Mouse (Mus musculus) G1E (cell line): ENCODE data around the gene Dnase1l2. TPM values are rescaled to one million over a fixed set of nuclear protein-coding genes. Genes with fewer than 3 reads are reported as not detected.

ENCODE experiments used
- ATAC-seq: 2 replicates; pipeline ENCODE4 v1.8.0; 2016; ENCODE audit warnings: mild to moderate bottlenecking; ENCODE audit not compliant: insufficient number of reproducible peaks, poor library complexity, low FRiP score, severe bottlenecking; ENCODE audit errors: extremely low read depth
- DNase-seq: peaks from one replicate; pipeline ENCODE4 v3.0.0; 2012; ENCODE audit warnings: low spot score
- H3K27me3 ChIP-seq: 2 replicates; pipeline ENCODE4 v1.6.1; 2012; ENCODE audit warnings: mild to moderate bottlenecking, low read length, inconsistent platforms; ENCODE audit not compliant: insufficient read depth
- H3K36me3 ChIP-seq: replicated peaks from 2 replicates; pipeline ENCODE3; 2012; ENCODE audit warnings: mild to moderate bottlenecking, inconsistent platforms
- H3K4me1 ChIP-seq: 2 replicates; pipeline ENCODE4 v1.6.1; 2012; ENCODE audit warnings: low read depth, low read length, inconsistent platforms, mixed read lengths; ENCODE audit not compliant: insufficient read depth
- H3K4me3 ChIP-seq: 2 replicates; pipeline ENCODE4 v1.5.1; 2012; ENCODE audit warnings: low read depth, mild to moderate bottlenecking, inconsistent platforms, low read length, moderate library complexity, mixed read lengths
- H3K9me3 ChIP-seq: replicated peaks from 2 replicates; pipeline ENCODE4 v1.6.1; 2012; ENCODE audit warnings: inconsistent platforms
- CTCF ChIP-seq: IDR thresholded peaks from 2 replicates; pipeline ENCODE4 v1.5.1; 2012; ENCODE audit warnings: low read depth, low read length, inconsistent platforms, mixed read lengths
- GATA1 ChIP-seq: IDR thresholded peaks from 2 replicates; pipeline ENCODE4 v1.6.1; 2012; ENCODE audit warnings: borderline replicate concordance, low read length, inconsistent platforms, mixed read lengths
- GATA2 ChIP-seq: IDR thresholded peaks from 2 replicates; pipeline ENCODE4 v1.6.1; 2012; ENCODE audit warnings: low read depth, low read length, inconsistent platforms, borderline replicate concordance
- POLR2AphosphoS5 ChIP-seq: IDR thresholded peaks from 2 replicates; pipeline ENCODE4 v1.6.1; 2012; ENCODE audit warnings: low read depth, low read length, inconsistent platforms; ENCODE audit not compliant: insufficient replicate concordance
- TAL1 ChIP-seq: conservative IDR thresholded peaks from 2 replicates; pipeline ENCODE4 v1.6.1; 2012; ENCODE audit warnings: low read depth, low read length, inconsistent platforms, mixed read lengths
- polyA plus RNA-seq: library from polyadenylated mRNA; stranded (reverse); fragments of >175 nt; gene quantifications from 2 replicates; pipeline ENCODE4 v1.2.3, GENCODE M21; 2012
- total RNA-seq, 2 experiments: library from RNA; stranded (forward) in 1 of 2; stranded (reverse) in 1 of 2; fragments of 200-1000 nt in 1 of 2; fragments of >200 nt in 1 of 2; fragmentation: Nextera tagmentation in 1 of 2; gene quantifications; 2 replicates each; pipeline ENCODE4 v1.2.3; 2014 to 2017

Gene Dnase1l2
- total and polyA plus RNA-seq, 3 experiments = 0.05 to 2.3 (median 1.3) TPM

DNA sequence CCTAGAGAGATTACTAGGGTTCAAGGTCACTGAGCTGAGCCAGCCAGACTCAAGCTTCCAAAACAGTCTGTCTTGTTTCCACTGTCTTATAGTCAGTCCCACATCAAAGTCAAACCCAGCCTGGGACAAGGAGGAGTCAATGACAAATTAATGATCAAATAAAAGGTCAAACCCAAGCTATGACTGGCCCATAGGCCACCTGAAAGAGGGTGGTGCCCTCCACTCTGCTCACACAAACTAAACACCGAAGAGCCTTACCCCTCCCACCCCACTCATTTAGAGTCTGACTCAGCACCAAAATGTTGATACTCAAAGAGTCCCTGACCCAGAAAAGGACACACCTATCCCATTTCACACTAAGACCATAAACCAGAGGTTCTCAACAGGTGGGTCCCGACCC, 10.5 kb upstream of the Dnase1l2 start:
- H3K4me3 ChIP-seq = no peak overlapping the region; the same call in 1 of the 2 replicates
- TF ChIP-seq POLR2AphosphoS5 (no peak), CTCF (no peak), GATA1 (no peak), TAL1 (no peak), GATA2 (no peak)
- no peak for DNase-seq
- no peaks in the 10 kb centered on the region for H3K9me3 ChIP-seq
- no peak for ATAC-seq
- H3K4me1 ChIP-seq = peaks cover 32% of the 10 kb centered on the region
- peaks cover 49% of the 10 kb centered on the region for H3K36me3 ChIP-seq
- no peaks in the 10 kb centered on the region for H3K27me3 ChIP-seq

DNA sequence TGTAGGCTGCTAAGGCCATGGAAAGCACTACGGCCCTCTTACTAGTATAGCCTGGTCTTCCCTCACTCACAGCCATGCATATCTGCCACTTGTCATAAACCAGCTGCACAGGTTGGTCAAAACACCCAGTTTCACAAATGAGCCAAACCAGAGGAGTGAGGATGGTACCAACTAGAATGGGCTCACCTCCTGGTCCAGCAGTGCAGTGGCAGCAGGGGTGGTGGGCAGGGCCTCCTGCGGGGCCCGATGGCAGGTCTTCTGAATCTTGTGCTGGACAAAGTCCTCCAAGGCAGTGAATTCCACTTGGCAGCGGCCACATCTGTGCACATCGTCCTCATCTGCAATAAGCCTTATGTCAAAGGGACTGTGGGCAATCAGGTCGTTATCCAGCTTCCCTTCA, 8.3 kb upstream of the Dnase1l2 start:
- Histone ChIP-seq H3K36me3 (peaks cover 66% of the 10 kb centered on the region), H3K4me1 (peaks cover 32% of the 10 kb centered on the region), H3K4me3 (no peak overlapping the region), H3K9me3 (no peaks in the 10 kb centered on the region), H3K27me3 (no peaks in the 10 kb centered on the region)
- ATAC-seq = no peak
- TF ChIP-seq POLR2AphosphoS5 = no peak
- TF ChIP-seq GATA2 = no peak
- TF ChIP-seq GATA1 = no peak
- TF ChIP-seq CTCF = no peak
- no peak for TF ChIP-seq TAL1
- no peak for DNase-seq

DNA sequence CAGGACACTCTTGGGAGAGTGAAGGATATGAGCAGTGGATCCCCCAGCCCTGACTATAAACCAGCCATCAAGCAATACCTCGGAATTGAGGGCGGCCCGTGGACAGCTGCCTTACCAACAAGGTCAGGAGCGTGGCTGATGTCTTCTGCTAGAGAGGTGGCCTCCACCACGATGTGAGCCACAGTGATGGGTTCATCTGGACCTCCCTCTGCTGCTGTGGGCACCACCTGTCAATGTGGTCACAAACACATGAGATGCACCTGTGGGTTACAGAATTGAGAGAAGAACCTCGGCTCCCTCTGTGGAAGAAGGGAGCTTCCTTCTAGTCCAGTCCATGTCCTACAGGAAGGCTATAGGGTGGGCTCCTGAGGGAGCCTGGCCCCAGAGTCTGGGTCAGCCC, 6.6 kb upstream of the Dnase1l2 start:
- H3K4me1 ChIP-seq = peaks cover 27% of the 10 kb centered on the region
- H3K4me3 ChIP-seq = no peak overlapping the region
- no peaks in the 10 kb centered on the region for H3K9me3 ChIP-seq
- DNase-seq (no peak), ATAC-seq (no peak)
- H3K27me3 ChIP-seq = no peaks in the 10 kb centered on the region
- H3K36me3 ChIP-seq = peaks cover 83% of the 10 kb centered on the region
- no peak for TF ChIP-seq TAL1
- TF ChIP-seq GATA2 = no peak
- no peak for TF ChIP-seq CTCF
- TF ChIP-seq GATA1 = no peak
- no peak for TF ChIP-seq POLR2AphosphoS5

DNA sequence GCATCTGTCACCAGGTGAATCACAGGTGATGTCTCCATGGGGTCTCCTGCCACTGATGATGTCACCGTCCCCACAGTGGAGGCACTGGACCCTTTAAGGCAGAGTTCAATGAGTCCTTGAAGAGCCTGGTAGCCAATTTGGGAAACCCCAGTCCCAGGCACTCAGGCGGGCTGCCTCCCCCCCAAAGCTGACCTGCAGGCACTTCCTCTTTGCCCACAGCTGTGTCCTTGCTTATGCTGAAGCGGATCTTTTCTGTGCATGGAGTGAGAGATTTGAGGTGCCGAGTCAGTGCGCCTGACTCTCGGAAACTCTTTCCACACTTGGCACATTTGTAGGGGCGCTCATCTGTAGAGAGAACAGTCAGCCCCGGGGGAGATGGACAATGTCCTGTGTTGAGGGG, 3.7 kb upstream of the Dnase1l2 start:
- TF ChIP-seq GATA1 (no peak), POLR2AphosphoS5 (no peak), GATA2 (no peak), CTCF (no peak), TAL1 (no peak)
- no peaks in the 10 kb centered on the region for H3K27me3 ChIP-seq
- no peak for ATAC-seq

DNA sequence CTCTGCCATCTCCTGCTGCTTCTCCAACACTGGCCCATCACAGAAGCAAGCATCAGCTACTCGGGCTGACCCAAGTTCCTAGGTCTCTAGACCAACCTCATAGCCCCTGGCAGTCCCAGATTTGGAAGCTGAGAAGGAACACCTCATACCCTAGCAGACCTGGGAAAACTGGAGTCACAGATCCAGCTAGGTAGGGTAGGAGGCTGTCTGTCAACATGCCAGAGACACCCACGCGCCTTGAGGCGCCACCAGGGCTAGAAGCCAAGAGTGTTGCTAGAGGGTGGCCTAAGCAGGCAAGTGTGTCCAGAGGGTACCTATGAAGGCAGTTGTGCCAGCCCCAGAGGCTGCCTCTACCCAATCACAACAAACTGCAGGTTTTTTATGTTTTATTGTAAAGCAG, 504 bp upstream of the Dnase1l2 start:
- H3K9me3 ChIP-seq = no peaks in the 10 kb centered on the region
- DNase-seq = no peak
- H3K4me1 ChIP-seq = peaks cover 4% of the 10 kb centered on the region; the same call in 1 of the 2 replicates
- ATAC-seq = no peak
- H3K27me3 ChIP-seq = no peaks in the 10 kb centered on the region
- TF ChIP-seq TAL1 (no peak), GATA1 (no peak), GATA2 (no peak), CTCF (no peak), POLR2AphosphoS5 (no peak)
- H3K36me3 ChIP-seq = peaks cover 100% of the 10 kb centered on the region
- H3K4me3 ChIP-seq = no peak overlapping the region

More for the DNA sequence above, 3.7 kb upstream of the Dnase1l2 start:
- Histone ChIP-seq H3K4me3 (no peak overlapping the region), H3K4me1 (peaks cover 10% of the 10 kb centered on the region), H3K36me3 (peaks cover 100% of the 10 kb centered on the region), H3K9me3 (no peaks in the 10 kb centered on the region)
- no peak for DNase-seq

DNA sequence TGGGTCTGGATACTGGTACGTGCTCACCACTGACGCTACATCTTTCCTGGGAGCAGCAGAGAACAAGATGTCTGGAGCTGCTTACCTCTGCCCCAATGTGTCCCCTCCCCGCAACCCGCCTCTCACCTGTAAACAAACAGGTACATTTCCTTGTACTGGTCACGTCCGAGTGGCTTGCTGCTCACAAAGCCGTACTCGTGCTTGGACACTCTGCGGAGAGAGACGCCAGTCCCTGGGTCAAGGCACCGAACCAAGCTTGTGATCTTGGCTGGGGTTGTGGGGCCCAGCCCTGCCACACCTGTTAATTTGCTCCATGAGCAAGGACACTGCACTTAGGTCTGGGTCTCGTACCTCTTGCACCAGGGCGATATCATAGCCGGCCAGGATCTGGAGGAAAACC, 798 bp downstream of the Dnase1l2 start:
- H3K27me3 ChIP-seq = no peaks in the 10 kb centered on the region
- no peak for DNase-seq
- H3K36me3 ChIP-seq = peaks cover 100% of the 10 kb centered on the region
- TF ChIP-seq GATA2 (no peak), POLR2AphosphoS5 (no peak), CTCF (no peak)
- H3K4me1 ChIP-seq = peaks cover 2% of the 10 kb centered on the region; the same call in 1 of the 2 replicates
- H3K9me3 ChIP-seq = no peaks in the 10 kb centered on the region
- no peak for ATAC-seq
- no peak overlapping the region for H3K4me3 ChIP-seq

DNA sequence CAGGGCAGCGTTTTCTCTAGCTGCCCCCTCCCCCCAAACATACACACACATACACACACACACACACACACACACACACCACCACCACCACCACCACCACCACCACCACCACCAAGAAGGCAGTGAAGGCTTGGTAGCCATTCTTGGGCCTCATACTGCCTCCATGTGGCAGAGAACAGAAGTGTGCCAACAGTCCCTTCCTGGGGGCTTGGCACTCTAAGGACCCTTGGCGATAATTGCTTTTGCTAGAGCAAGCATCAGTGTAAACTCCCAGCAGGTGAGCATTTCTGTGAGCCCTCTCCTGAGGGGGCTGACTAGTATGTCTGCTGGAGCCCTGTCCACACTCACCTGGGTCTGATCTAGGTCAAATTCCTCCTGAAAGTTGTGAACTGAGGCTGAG, 1.8 kb downstream of the Dnase1l2 start:
- DNase-seq (no peak), ATAC-seq (no peak)
- peaks cover 100% of the 10 kb centered on the region for H3K36me3 ChIP-seq
- H3K27me3 ChIP-seq = no peaks in the 10 kb centered on the region
- no peaks in the 10 kb centered on the region for H3K4me1 ChIP-seq
- no peak for TF ChIP-seq GATA1
- no peak for TF ChIP-seq CTCF
- TF ChIP-seq POLR2AphosphoS5 = no peak
- no peak for TF ChIP-seq GATA2
- TF ChIP-seq TAL1 = no peak
- H3K9me3 ChIP-seq = no peaks in the 10 kb centered on the region
- no peak overlapping the region for H3K4me3 ChIP-seq

DNA sequence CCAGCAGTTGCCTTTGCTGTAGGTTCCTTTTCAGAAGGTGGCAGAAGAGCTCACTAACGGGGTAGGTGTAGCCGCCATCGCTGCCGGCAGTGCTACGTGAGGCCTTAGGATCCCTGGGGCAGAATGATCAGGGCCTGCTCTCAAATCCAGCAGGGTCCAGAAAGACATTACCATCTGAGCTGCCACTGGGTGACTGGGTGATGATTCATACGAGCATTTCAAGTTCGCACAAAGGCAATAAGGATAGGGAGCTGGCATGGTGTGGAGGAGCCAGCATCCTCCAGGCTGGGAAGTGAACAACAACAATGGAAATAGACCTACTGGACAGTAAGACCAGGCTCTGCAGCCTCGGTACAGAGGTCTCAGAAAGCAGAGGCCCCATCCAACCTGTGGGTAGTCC, 2.5 kb downstream of the Dnase1l2 start:
- ATAC-seq = no peak
- no peaks in the 10 kb centered on the region for H3K27me3 ChIP-seq
- H3K4me3 ChIP-seq = no peak overlapping the region
- no peaks in the 10 kb centered on the region for H3K4me1 ChIP-seq
- TF ChIP-seq CTCF (no peak), GATA1 (no peak), GATA2 (no peak), TAL1 (no peak), POLR2AphosphoS5 (no peak)
- H3K36me3 ChIP-seq = peaks cover 100% of the 10 kb centered on the region
- H3K9me3 ChIP-seq = no peaks in the 10 kb centered on the region
- no peak for DNase-seq
